Mouse (Mus musculus) heart, adult 2 months (tissue): ENCODE measurements around the gene Pcsk1.

Source experiments
- CTCF ChIP-seq: fragments of 200-600 bp; IDR thresholded peaks from 2 replicates; pipeline ENCODE4 v1.8.1; 2022; ENCODE audit warnings: antibody characterized with exemption, mild to moderate bottlenecking, moderate library complexity
- EP300 ChIP-seq: fragments of 200-500 bp; IDR thresholded peaks from 2 replicates; pipeline ENCODE4 v1.6.1; 2011; ENCODE audit warnings: low read depth, low read length, control low read depth; ENCODE audit not compliant: insufficient read depth
- POLR2A ChIP-seq: fragments of 200-500 bp; IDR thresholded peaks from 2 replicates; pipeline ENCODE4 v1.6.1; 2011; ENCODE audit warnings: mild to moderate bottlenecking, low read depth, low read length, control low read depth; ENCODE audit not compliant: insufficient read depth

GRCm38 (mm10) chr13:75058818-75059217, 30.8 kb upstream of the Pcsk1 start:
- TF ChIP-seq CTCF (no peak), POLR2A (no peak), EP300 (no peak)
